Mouse (Mus musculus): ENCODE measurements at regions not wholly inside any gene's neighbourhood (a gene's known extent, or its start where the extent isn't known, plus 50 kb on each side); places are given as distances from the start of the nearest gene placed in this dataset.
A peak's percentile ranks its signal among the peaks of the same experiment; 100 is the strongest.

DNA sequence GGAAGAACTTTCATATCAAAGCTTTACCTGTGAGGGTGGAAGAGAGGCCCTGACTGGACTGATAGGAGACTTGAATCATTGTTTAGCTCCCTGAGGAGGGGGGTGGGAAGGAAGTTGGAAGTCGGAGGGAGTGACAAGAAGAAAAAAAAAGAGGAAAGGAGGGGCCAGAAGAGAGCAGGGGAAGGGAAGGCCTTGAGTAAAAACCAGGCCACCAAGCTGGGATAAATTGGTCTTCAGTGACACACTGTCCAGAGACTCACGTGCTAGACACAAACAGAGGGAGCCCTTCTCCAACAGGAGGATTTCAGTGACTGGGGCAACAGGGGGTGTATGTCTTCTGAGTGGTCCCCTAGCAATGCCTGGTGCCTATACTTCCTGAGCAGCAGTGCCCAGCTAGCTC, 172.9 kb downstream of the Dact1 start:
- no peak for DNase-seq

DNA sequence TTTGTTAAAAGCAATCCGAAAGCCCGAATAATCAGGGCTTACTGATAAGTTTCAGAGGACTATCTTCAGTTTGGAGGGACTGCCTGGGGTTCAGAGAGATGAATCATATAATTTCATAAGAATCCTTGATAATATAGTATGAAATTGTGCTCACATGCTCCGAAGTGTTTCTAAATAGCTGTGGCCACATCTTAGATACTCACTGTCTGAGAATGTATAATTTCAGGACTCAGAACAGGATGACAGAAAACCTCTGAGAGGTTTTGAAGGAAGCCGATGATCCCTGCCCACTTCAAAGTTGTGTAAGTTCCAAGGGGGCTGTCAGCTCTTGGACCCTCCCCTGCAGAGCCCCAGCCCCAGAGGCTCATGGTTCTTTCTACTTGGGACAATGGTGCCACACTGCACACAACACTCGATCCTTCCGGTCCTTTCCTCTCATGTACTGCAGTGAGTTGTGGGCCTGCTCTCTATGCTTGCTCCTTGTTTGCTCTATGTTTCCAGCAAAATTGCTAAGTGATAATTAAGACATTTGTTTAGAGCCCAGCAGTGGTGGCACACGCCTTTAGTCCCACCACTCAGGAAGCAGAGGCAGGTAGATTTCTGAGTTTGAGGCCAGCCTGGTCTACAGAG, 174.0 kb downstream of the Dact1 start:
- no peak for DNase-seq

DNA sequence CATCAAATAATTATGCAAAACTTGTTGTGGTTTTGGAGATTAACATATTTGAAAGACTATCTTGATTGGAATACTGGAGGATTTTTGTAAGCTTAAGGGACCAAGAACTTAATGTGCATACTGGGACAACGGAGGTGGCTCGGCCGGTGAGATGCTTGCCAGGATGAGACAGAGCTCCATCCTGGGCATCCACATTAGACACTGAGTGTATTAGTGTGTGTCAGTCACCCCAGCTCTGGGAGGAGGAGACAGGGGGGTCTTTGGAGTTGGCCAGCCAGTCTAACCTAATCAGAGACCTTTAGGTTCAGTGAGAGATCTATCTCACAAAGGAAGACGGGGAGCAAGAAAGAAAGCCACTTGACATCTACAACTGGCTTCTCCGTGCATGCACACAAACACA, 174.6 kb downstream of the Dact1 start:
- DNase-seq: no peak

DNA sequence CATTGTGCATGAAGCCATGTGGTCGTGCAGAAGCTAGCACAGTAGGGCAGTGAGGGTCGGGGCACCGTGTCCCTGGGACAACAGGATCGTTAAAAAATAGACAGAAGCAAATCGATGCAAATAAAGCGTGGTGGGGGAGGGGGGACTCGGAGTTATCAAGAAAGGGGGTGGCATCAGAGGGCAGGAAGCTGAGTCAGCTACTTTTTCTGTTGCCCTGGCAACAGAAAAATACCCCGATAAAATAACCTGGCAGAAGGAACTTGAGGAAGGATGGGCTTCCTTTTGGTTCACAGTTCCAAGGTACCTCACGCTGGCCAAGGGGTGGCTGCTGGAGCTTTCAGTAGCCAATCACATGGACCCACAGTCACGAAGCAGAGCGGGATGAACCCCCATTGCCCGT, 176.4 kb downstream of the Dact1 start:
- no peak for DNase-seq

DNA sequence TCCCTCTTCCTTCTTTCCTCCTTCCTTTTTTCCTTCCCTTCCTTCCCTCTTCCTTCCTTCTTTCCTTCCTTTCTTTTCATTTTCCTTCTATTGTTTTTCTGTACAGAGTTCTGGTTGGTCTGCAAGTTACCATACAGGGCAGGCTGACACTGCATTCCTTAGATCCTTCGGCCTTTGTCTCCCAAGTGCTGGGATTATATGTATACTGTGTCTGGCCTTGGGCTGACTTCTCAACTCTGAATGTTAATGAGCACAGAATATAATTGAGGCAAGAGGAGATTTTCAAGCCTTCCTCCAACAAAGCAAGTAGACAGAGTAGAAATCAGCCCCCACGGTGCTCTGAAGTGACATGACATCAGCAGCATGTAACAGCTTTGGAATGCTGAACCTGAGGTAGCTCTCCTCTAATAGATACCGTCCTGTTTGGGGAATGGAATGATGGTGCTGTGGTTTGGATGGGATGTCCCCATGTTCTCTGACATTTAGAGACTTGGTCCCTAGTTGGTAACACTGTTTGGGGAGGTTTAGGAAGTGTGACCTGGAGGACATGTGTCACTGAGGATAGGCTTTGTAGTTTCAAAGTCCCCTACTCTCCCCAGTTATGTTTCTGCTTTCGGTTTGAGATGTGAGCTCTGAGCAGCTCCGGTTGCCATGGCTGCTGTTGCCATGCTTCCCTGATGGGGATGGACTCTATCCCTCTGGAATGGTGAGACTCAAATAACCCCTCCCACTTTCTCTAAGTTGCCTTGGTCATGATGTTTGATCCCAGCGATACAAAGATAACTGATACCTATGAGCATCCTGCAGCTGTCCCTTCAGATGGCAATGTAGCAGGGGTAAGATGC, 178.1 kb downstream of the Dact1 start:
- no peak for DNase-seq

DNA sequence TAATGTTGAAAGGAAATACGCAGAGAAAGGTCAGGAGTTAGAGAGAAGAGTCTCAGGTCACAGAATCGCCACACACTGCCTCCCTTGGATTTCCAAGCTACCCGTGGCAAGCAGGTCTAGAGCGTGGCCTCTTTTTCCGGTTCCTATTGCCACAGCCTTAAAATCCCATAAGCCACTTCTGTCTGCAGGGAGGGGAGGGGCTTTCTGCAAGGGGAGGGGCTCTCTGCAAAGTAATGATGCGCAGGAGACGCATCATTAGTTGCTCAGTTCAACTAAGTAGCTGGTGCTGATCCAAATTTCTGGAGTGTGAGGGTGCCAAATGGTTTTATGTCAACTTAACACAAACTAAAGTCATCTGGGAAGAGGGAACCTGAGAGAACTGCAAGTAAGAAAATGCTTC, 179.6 kb downstream of the Dact1 start:
- DNase-seq: no peak

DNA sequence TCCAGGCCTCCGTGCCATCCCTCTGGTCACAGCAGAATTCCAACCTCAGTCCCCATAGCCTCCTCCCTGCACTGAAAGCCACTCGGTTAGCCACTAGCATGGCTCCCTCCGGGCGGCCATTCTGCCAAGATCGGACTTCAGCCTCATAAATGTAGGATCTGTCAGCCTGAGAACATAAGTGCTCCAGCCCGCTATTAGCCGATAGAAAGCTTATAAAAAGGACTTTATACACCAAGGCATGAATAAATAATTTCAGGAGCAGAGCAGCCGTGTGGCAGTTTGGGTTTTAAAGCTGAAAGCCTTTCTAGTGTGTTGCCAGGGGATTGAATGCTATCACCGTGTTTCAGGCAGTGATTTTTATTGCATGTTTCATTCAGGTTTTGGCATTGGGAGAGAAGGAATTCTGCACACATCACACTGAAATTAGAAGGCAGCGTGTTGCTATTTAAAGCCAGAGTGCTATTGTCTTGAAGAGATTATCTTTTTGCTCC, 185.2 kb downstream of the Dact1 start:
- DNase-seq: no peak

DNA sequence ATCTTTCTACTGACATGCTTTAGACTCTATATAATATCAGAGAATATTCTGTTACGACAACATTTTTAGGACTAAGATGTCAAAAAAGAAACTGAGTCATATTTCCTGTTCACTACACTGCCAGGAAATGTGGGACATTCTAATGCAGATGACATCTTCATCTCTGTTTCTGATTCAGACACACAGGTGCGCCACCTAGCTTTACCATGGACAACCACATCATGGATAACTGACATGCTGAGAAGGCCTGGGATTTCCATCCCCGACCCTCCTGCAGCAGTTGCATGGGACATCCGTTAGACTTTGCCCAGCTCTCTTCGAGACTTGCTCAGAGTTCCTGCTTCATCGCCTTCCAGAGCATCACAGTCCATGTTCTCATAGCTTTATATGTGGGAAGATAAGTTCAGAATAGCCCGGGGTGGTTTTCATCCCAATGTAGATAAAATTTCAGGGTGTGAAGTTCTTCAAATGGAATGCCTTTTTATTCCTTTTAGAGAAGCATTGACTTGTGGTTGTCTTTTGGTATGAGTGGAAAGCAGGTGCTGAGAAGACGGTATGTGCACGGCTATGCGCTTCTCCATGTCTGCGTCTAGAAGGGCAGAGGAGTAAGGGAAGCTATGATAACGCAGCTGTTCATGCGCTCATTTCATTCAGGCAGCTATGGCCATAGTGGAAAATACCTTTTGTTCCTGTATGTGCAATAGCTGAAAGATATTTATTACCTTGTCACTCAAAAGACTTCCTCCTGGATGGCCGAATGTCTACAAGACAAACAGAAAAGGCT, 188.8 kb downstream of the Dact1 start:
- peak; percentile 3 for DNase-seq

DNA sequence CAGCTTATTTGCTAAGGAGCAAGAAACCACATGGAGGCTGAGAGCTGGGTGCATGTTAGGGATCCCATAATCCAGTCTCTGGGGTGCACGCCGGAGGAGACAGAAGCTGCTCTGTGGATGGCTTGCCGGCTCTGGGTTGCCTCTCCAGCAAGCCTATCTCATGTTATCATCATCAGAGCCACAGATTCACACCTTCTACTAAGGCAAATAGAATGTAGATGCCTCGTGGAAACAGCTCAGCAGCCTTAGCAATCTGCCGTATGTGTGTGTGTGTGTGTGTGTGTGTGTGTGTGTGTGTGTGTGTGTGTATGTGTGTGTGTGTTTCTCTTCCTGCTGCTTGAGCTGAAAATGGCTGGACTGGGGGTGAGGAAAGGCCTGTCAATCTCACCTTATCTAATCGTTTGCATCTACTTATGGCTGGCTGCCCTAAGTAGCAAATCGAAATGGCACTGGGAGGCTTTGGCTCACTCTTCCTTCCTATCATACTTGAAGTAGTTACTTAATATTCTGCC, 191.7 kb downstream of the Dact1 start:
- DNase-seq: no peak

DNA sequence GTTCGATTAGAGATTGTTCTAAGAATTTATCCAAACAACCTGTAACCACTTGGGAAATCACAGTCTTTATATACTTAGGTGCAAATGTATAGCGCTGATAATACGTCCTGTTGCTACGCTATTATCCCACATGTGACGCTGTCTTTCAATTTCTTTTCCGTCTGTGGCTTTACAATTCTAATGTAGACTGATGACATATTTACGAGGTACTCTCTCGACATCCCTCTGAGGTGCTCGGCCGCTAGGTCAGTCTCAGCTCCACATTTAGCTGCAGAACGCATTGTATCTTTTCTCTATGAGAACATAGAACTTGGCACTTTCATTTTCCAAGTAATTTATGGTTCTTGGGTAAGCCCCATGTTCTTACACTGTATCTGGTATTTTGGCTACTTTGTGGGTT, 193.6 kb downstream of the Dact1 start:
- DNase-seq: no peak

DNA sequence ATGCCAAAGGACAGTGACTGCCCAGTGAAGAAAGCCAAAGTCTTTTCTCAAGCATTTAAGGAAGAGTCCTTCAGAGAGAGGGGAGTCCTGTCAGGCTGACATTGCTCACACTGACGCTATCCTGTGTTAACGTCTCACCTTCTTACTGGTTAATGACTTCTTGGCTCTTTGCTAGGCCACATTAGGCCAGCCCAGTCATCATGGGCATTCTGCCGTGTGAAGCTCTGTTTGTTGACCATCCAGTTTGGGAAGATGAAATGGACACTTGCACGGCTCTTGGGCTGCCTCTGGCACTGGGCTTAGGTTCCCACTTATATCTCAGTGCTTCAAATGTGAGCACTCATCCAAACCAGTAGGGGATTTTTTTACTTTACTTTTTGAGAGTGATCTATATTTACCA, 196.5 kb downstream of the Dact1 start:
- no peak for DNase-seq

DNA sequence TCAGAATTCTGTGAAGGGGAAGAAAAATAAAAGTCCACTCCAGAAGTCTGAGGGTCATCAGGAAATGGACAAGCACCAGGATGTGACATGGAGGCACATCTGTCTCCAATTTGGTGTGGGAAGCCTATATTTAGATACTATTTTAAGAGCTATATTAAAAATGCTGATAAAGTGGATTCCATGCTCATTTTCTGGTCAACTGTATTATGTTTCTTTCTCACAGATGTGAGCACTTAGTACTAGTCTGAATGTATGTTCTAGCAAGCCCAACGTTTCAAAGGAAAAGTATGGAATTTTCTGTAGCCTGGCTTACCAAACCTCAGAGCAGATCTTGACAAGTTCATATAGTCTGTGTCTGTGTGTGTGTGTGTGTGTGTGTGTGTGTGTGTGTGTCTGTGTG, 197.0 kb downstream of the Dact1 start:
- no peak for DNase-seq

DNA sequence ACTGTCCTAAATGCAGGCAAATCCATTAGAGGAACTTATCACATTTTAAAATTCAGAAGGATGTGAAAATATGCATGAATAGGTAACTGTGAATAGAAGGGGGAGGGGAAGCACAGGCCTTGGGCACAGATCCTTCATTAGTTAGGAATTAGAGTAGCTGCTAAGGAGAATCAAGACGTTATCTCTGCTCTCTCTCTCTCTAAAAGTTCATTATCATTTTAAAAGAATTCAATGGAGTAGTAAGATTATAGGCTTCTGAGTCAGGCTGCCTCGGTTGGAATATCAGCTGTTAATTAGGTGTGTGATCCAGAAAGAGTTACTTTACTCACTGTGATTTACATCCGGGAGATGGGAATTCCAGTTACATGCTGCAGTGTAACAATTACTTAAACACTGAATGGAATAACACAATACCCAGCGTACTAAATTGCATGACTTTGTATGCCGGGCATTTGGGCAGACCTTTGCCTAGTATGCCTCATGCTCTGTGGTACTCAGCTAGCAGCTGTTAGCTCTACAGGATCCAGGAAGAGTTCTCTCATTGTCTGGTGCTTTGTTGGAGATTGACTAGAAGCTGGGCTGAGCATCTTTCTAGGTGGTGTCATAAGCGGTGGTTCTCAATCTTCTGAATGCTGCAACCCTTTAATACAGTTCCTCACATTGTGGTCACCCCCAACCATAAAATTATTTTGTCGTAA, 203.4 kb downstream of the Dact1 start:
- DNase-seq: no peak

DNA sequence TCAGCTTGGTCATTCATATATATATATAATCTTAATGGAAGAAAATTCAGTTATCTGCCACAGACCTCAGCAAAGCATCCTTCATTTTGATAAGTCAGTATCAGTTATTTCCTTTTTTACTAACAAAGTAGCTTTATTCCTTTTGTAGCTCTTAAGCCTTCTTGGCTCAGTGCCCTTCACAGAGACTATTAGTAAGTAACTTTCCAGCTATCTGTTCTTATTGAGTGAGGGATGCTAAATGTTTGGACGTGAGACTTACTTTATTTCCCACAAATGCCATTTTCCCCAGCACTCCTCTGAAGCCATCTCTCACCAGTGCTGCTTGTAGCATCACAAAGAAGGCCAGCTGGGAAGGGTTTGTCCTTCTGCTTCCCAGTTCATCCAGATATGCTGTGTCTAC, 209.8 kb downstream of the Dact1 start:
- DNase-seq: no peak

DNA sequence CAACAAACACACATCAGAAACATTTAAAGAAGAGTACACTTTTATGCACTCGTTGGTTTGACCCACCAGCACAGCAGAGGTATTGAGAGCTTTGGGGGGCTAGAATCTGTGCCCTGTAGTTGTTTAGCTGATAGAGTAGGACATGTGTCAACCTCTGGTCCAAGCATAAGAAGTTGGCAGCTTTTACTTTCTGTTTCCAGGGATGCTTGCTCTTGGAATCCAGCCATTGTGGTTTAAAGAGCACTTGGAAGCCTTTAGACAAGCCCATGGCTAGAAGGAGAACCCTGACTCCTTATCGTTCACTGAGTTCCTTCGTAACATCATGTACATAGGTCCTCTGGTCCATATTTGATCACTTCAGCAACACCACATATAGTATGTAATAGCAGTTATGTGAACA, 212.3 kb downstream of the Dact1 start:
- no peak for DNase-seq

DNA sequence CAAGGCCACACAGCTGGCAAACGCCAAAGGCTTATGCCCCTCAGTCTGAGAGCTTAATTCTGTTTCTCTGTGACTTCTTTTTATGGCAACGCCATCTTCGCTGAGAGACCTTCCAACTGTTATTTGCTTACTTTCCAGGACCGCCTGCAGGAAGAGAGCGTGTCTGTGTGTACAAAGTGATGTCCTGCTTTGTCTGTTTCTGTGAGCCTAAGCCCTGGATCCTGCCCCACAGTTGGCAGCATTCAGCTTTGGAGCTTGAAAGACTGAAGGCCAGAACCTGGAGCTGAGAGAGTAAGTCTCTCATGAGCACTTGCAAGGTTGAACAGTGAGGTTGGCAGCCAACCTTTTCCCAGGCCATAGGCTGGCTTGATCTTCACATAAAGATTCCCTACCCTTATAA, 212.8 kb downstream of the Dact1 start:
- no peak for DNase-seq

DNA sequence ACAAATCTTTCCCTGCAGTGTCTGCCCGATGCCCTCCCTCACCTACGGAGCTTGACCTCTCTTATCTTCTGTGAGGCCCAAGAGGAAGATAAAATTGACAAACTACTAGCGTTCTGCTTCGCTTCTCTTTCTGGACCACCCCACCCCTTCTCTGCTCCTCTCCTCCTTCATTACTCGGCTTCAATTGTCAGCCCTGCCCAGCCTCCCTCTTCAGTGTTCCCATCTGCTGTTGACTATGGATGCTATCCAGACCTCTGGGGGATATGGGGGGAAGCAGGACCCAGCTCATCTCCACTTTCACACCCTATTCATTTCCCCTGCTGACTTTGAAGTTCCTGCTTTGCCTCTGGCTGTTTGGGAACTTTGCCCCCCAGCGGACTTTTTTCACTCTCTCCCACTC, 214.5 kb downstream of the Dact1 start:
- DNase-seq: no peak

DNA sequence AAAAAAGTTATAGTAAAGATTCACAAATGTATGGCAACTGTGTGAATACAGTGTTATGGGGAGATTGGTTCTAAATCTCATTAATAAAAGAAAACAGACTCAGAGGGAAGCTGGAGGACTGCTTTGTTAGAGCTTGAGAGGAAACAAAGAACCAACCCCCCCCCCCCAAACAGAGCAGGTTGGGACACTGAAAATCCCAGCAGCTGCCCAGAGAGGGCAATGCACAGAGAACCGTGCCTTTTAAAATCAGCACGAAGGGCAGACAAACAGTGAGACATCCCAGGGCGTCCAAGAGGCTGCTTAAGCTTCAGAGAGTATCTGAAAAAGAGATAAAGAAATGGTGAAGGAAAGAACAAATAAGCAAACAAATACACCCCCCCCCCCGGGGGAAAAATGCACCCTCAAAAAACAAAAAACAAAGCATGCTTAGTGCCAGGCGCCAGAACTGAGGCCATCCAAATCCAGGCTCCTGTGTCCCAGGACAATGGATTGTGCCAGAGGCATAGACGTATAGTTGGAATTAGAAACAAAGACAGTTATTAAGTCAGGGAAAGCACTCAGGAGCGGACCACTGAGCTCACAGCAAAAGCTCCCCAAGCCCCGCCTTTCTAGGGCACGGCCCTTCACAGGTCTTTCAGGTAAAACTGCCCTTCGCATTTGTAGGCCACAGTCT, 215.7 kb downstream of the Dact1 start:
- no peak for DNase-seq

DNA sequence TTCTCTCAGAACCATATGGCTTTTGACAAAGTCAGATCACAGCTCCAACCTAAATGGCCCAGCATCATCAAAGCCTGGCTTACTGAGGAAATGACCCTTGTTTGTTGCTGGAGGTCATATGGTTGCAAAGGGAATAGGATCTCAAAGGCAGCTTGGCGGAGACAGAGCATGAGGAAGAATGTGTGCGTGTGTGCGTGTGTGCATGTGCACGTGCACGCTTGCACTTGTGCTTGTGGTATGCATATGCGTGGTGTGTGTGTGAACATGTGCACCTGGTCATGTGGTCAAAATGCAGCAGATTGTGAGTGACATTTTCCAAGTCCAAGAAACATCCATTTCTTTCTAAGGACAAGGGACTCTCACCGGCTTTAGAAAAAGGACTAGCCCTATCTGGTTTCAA, 216.9 kb downstream of the Dact1 start:
- no peak for DNase-seq

DNA sequence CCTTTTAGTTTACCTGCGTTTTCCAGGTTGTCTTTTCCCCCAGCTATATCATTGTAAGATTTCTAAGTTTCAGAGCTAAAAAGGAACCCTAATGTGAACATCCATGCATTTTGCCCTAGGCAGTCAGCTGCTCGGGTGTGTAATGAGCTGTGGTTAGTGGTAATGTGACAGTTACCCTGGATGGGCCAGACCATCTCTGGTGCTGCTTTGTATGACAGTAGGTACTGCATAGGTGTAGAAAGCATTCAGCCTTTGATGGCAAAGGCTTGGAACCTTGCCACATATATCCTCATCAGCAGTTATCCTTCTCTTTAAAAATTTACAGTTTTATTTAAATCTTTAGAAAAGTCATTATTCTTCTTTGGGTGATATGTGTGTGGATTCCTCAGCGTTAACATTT, 222.5 kb downstream of the Dact1 start:
- no peak for DNase-seq

DNA sequence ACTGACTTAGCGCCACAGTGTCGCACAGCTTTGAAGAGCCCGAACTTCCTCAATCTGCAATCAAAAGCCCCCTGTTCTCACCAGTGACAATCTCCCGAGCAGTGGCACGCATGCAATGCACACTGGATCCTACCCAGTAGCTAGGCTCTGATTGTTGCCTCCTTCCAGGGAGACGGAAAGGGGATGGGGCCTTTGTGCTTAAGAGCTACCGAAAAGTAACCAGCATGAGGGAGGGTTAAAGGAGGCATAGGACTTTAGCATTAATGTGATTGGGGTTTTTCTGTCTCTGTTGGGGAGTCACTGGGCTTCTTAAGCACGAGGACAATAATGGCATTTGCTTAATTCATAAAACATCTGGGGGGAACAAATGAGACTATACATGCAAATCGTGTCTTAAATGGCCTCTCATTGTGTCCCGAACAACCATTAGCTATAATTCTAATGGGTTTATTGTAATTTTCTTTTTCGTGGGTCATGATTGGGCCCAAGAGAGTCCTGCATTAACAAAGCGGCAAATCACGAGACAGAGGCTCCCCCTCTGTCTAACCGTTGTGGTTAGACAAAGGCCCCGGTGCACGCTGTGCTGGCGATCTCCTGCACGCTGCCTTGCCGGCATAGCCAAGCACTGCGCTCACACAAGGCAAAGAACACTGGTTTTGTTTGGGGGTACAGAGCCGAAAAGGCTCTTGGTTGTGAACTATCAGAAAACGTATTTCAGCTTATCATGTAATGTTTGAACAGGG, 223.2 kb downstream of the Dact1 start:
- DNase-seq: no peak

DNA sequence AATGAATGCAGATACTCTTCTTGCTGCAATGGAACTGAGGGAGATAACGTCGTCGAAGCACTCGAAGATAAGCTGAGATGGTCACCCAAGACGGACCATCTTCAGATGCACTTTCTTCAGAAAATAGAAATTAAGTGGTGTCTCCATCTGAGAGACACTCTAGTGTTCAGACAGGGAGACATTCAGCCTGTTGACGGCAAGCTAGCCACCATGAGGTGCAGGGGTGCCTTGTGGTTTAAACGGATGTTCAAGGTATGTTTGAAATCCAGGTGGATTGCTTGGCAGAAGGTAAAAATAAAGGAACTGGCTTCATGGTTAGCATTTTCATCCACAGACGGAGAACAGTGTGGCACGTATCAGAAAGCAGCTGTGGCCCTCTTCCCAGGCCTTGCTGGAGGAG, 224.0 kb downstream of the Dact1 start:
- DNase-seq: no peak

All from thymus, postnatal 14 days (tissue).